Mouse (Mus musculus) c-Kit-positive CD71-negative TER-119-negative erythroid progenitor cells, embryonic 14.5 days (primary cell): ENCODE measurements around the gene Cytl1.
A peak's percentile ranks its signal among the peaks of the same experiment; 100 is the strongest.

Experiments used
- DNase-seq: peaks from one replicate; pipeline ENCODE4 v3.0.0-alpha.2; 2013; ENCODE audit warnings: low read depth

Gene Cytl1

GRCm38 (mm10) chr5:37735224-37735623 lies at the start of gene Cytl1:
TSS of gene Cytl1 (plus strand) at chr5:37735519.
- no peak for DNase-seq

GRCm38 (mm10) chr5:37692759-37693158 lies 42.6 kb upstream of the Cytl1 start:
- no peak for DNase-seq

- DNase-seq = no peak
These were observed 39.5 kb upstream of the Cytl1 start for GRCm38 (mm10) chr5:37695773-37696172.

- no peak for DNase-seq
These were observed 38.0 kb upstream of the Cytl1 start for GRCm38 (mm10) chr5:37697286-37697685.

GRCm38 (mm10) chr5:37699757-37700156 lies 35.6 kb upstream of the Cytl1 start:
- no peak for DNase-seq

GRCm38 (mm10) chr5:37704962-37705361 lies 30.4 kb upstream of the Cytl1 start:
- no peak for DNase-seq

GRCm38 (mm10) chr5:37708124-37708523 lies 27.2 kb upstream of the Cytl1 start:
- DNase-seq = no peak

GRCm38 (mm10) chr5:37709257-37709904 lies 25.9 kb upstream of the Cytl1 start:
- no peak for DNase-seq

- DNase-seq = no peak
These were observed 18.6 kb upstream of the Cytl1 start, which contains the start of gene Stk32b for GRCm38 (mm10) chr5:37716505-37717372. TSS of gene Stk32b (minus strand) at chr5:37717171.

- DNase-seq = no peak
These were observed 17.8 kb upstream of the Cytl1 start for GRCm38 (mm10) chr5:37717384-37717963.

GRCm38 (mm10) chr5:37720670-37721069 lies 14.6 kb upstream of the Cytl1 start:
- no peak for DNase-seq

- no peak for DNase-seq
These were observed 10.0 kb upstream of the Cytl1 start for GRCm38 (mm10) chr5:37725220-37725886.

GRCm38 (mm10) chr5:37730781-37731180 lies 4.5 kb upstream of the Cytl1 start:
- DNase-seq = no peak

GRCm38 (mm10) chr5:37736213-37736612 lies 894 bp downstream of the Cytl1 start:
- no peak for DNase-seq

GRCm38 (mm10) chr5:37743889-37744707 lies 8.8 kb downstream of the Cytl1 start:
- no peak for DNase-seq

- peak; percentile 14 for DNase-seq
These were observed 17.0 kb downstream of the Cytl1 start for GRCm38 (mm10) chr5:37752027-37752967.

GRCm38 (mm10) chr5:37753366-37753765 lies 18.0 kb downstream of the Cytl1 start:
- no peak for DNase-seq

GRCm38 (mm10) chr5:37762046-37762445 lies 26.7 kb downstream of the Cytl1 start:
- no peak for DNase-seq

GRCm38 (mm10) chr5:37765851-37766250 lies 30.5 kb downstream of the Cytl1 start:
- DNase-seq = no peak

GRCm38 (mm10) chr5:37767231-37767630 lies 31.9 kb downstream of the Cytl1 start:
- no peak for DNase-seq
